Mouse (Mus musculus) heart, adult 2 months (tissue): ENCODE measurements around the gene Pam16.

Experiments
- CTCF ChIP-seq: fragments of 200-600 bp; IDR thresholded peaks from 2 replicates; pipeline ENCODE4 v1.8.1; 2022; ENCODE audit warnings: antibody characterized with exemption, mild to moderate bottlenecking, moderate library complexity
- EP300 ChIP-seq: fragments of 200-500 bp; IDR thresholded peaks from 2 replicates; pipeline ENCODE4 v1.6.1; 2011; ENCODE audit warnings: low read depth, low read length, control low read depth; ENCODE audit not compliant: insufficient read depth
- POLR2A ChIP-seq: fragments of 200-500 bp; IDR thresholded peaks from 2 replicates; pipeline ENCODE4 v1.6.1; 2011; ENCODE audit warnings: mild to moderate bottlenecking, low read depth, low read length, control low read depth; ENCODE audit not compliant: insufficient read depth

DNA sequence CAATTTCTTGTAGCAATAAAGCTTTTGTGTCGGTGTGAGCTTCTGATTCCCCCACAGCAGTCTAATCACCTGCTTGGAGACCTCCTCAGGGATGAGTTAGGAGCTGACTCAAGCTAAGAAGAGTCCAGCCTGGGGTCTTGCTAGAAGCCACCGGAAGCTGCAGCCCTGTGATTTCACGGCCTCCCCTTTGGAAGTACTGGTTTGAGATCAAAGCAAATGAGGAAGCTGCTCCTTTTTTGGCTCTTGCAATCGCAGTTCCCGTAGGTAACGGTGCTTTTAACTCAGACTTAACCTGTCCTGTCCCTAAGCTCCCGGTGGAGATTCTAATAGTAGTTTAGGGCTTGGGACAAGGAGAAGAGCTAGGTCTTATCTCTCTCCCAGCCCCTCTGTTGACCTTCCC, 46.2 kb downstream of the Pam16 start:
- TF ChIP-seq CTCF (no peak), EP300 (no peak), POLR2A (no peak)
